Comparison of ENCODE assay signal across 7 mouse cellular contexts in the genomic region with DNA sequence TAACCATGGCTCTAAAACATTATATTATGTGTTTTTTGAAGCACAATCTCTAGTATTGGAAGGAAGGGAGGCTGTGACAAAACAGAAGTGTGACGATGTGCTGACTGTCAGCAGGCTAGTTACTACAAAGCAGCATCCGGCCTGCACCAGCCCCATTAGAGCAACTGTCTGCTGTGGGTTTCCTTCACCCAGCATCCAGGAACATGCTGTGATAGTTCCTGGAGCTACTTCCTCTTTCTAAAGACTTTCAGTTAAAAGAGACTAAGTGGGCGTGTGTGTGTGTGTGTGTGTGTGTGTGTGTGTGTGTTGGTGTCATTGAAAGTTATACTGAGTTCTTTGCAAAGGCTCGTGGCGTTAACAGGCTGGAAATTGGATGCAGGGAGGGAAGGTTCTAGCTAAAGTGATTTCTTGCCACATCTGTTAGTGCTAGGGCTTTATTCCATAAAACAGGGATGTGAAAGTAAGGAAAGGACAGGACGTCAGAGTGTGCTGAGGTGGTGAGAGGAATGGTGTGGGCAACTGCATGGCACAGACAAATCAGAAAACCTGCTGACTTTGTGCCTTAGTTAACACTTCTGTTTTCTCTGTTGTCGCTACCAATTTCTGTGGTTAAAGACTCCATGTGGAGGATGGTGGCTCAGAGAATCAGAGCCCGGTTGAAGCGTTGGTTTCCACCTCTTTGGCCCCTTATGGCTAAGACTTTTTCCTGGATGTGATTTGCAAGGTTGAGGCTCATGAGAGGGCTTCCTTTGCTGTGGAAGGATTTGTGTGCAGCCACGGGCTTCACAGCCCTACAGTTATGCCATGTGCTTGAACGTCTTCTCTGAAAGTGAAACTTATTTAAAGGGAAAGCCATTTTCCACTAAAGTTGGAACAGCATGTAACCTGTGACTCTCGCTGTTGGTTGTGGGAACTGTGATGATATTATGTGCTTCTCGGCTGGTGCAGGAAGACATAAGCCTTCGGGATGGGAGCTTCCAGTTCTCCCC.
DNase-seq lines count a peak whose midpoint lies in the region; ATAC-seq and TF ChIP-seq lines count a peak whose summit lies in the region.

No protein-coding gene starts in this region.

- dilution Hi-C loops in CH12.LX (cut with MboI; ENCODE audit: extremely low pct_ligation_motif_present, extremely low pct_unique_long_range_greater_than_20kb, low sequenced_read_pairs) = no loop called here

- DNase-seq in CH12.LX (ENCODE audit: extremely low read depth) = peak; percentile 84
- DNase-seq in adrenal gland, postnatal 14 days = peak; percentile 18
- peak; percentile 36 for DNase-seq in kidney, postnatal 10 days
- DNase-seq in lung, postnatal 36 days = peak; percentile 74
- peak; percentile 50 for DNase-seq in thymus, adult 2 months
- no peak for DNase-seq in midbrain, embryonic 11.5 days (ENCODE audit: low spot score, missing footprints)
- DNase-seq in hindbrain, postnatal 0 days (ENCODE audit: low spot score) = no peak

- H3K79me2 ChIP-seq in CH12.LX (replicated peaks; ENCODE audit: control insufficient read depth, extremely low read depth, insufficient read depth, poor library complexity, severe bottlenecking) = no peaks in the 10 kb centered on the region

- H3K4me3 ChIP-seq in CH12.LX (replicated peaks in 1 of 3; ENCODE audit: low read depth in 2 of 3, low read length in 2 of 3, poor library complexity in 1 of 3) = no peak overlapping the region
- H3K4me3 ChIP-seq in thymus, adult 2 months (ENCODE audit: control insufficient read depth, insufficient read depth, low read length) = peak overlapping the region; percentile 12; the same call in 1 of the 2 replicates
- no peak overlapping the region for H3K4me3 ChIP-seq in midbrain, embryonic 11.5 days (ENCODE audit: low read depth, low read length)
- H3K4me3 ChIP-seq in hindbrain, postnatal 0 days (ENCODE audit: low read length) = no peak overlapping the region

- TF ChIP-seq RAD21 in CH12.LX (IDR thresholded peaks at IDR 0.05; ENCODE audit: low read depth, low read length) = no peak

- WGBS in thymus, adult 2 months = 5% methylated on average over 14 of the region's 14 CpGs
- WGBS in midbrain, embryonic 11.5 days = 81% methylated on average over 14 of the region's 14 CpGs
- 75% methylated on average over 14 of the region's 14 CpGs for whole genome bisulfite sequencing in hindbrain, postnatal 0 days

- peaks cover 2 to 16% of the 10 kb centered on the region in 2 experiments; a peak in 2 of 4 replicates for H3K4me1 ChIP-seq in CH12.LX (ENCODE audit: control insufficient read depth in 1 of 2, insufficient read depth in 2 of 2)
- H3K4me1 ChIP-seq in thymus, adult 2 months (replicated peaks; ENCODE audit: control insufficient read depth, insufficient read depth, low read length) = peaks cover 6% of the 10 kb centered on the region
- no peaks in the 10 kb centered on the region for H3K4me1 ChIP-seq in midbrain, embryonic 11.5 days (ENCODE audit: control insufficient read depth, insufficient read depth, low read length)
- H3K4me1 ChIP-seq in hindbrain, postnatal 0 days (ENCODE audit: insufficient read depth, low read length) = no peaks in the 10 kb centered on the region

- H3K9ac ChIP-seq in CH12.LX (ENCODE audit: insufficient read depth, low read depth) = no peak overlapping the region
- H3K9ac ChIP-seq in midbrain, embryonic 11.5 days (ENCODE audit: low read length) = no peak overlapping the region
- no peak overlapping the region for H3K9ac ChIP-seq in hindbrain, postnatal 0 days (replicated peaks; ENCODE audit: low read length)

- TF ChIP-seq EP300 in CH12.LX (IDR thresholded peaks at IDR 0.05; ENCODE audit: low read length) = peak; percentile 54

- in situ Hi-C loops in CH12.LX (cut with MboI; ENCODE audit: low pct_ligation_motif_present, low pct_unique_long_range_greater_than_20kb, low sequenced_read_pairs) = no loop called here

- no peak for TF ChIP-seq CTCF in CH12.LX (conservative IDR thresholded peaks at IDR 0.05 in 1 of 2, IDR thresholded peaks at IDR 0.05 in 1 of 2; ENCODE audit: low read depth in 2 of 2, low read length in 2 of 2)
- no peak for TF ChIP-seq CTCF in thymus, adult 2 months (IDR thresholded peaks at IDR 0.05; ENCODE audit: borderline replicate concordance, control insufficient read depth, extremely low read depth, insufficient read depth, low read length, poor library complexity)
- TF ChIP-seq CTCF in hindbrain, postnatal 0 days (IDR thresholded peaks at IDR 0.05; ENCODE audit: low read depth) = no peak

- H3K27ac ChIP-seq in CH12.LX (ENCODE audit: insufficient read depth, low read depth) = no peak overlapping the region
- H3K27ac ChIP-seq in thymus, adult 2 months (ENCODE audit: control insufficient read depth, insufficient read depth, low read length) = no peak overlapping the region
- H3K27ac ChIP-seq in midbrain, embryonic 11.5 days (ENCODE audit: low read depth, low read length) = no peak overlapping the region
- H3K27ac ChIP-seq in hindbrain, postnatal 0 days = no peak overlapping the region

- no peak for ATAC-seq in midbrain, embryonic 11.5 days (ENCODE audit: low FRiP score)
- ATAC-seq in hindbrain, postnatal 0 days = no peak

- no peaks in the 10 kb centered on the region for H3K27me3 ChIP-seq in CH12.LX (replicated peaks)
- no peaks in the 10 kb centered on the region for H3K27me3 ChIP-seq in thymus, adult 2 months (ENCODE audit: control insufficient read depth, insufficient read depth, low read length)
- no peaks in the 10 kb centered on the region for H3K27me3 ChIP-seq in midbrain, embryonic 11.5 days (ENCODE audit: control insufficient read depth, insufficient read depth, low read length)
- no peaks in the 10 kb centered on the region for H3K27me3 ChIP-seq in hindbrain, postnatal 0 days (ENCODE audit: insufficient read depth, low read length)

- H3K36me3 ChIP-seq in CH12.LX (replicated peaks in 1 of 2; ENCODE audit: control insufficient read depth in 1 of 2, insufficient read depth in 1 of 2, low read length in 1 of 2) = no peaks in the 10 kb centered on the region
- H3K36me3 ChIP-seq in thymus, adult 2 months (ENCODE audit: control insufficient read depth, insufficient read depth, low read length) = no peaks in the 10 kb centered on the region
- H3K36me3 ChIP-seq in midbrain, embryonic 11.5 days (ENCODE audit: control insufficient read depth, insufficient read depth, low read length) = no peaks in the 10 kb centered on the region
- H3K36me3 ChIP-seq in hindbrain, postnatal 0 days (ENCODE audit: insufficient read depth, low read length) = no peaks in the 10 kb centered on the region

- H3K4me2 ChIP-seq in CH12.LX (ENCODE audit: insufficient read depth, low read depth, poor library complexity, severe bottlenecking) = peak overlapping the region; percentile 67
- no peak overlapping the region for H3K4me2 ChIP-seq in midbrain, embryonic 11.5 days
- no peak overlapping the region for H3K4me2 ChIP-seq in hindbrain, postnatal 0 days (ENCODE audit: low read depth, low read length)

- TF ChIP-seq POLR2A in CH12.LX (IDR thresholded peaks at IDR 0.05; ENCODE audit: low read depth, low read length) = no peak
- no peak for TF ChIP-seq POLR2A in thymus, adult 2 months (IDR thresholded peaks at IDR 0.05; ENCODE audit: control insufficient read depth, extremely low read depth, insufficient read depth, low read length, poor library complexity)

- no peaks in the 10 kb centered on the region for H3K9me3 ChIP-seq in CH12.LX (replicated peaks; ENCODE audit: low read length)
- H3K9me3 ChIP-seq in midbrain, embryonic 11.5 days (ENCODE audit: control insufficient read depth, low read length) = no peaks in the 10 kb centered on the region
- H3K9me3 ChIP-seq in hindbrain, postnatal 0 days (ENCODE audit: low read length) = no peaks in the 10 kb centered on the region

TF ChIP-seq in CH12.LX, 34 proteins besides CTCF, POLR2A, EP300 and RAD21:
- peak; percentile 41; the same call in 1 of the 2 replicates for TF ChIP-seq ELF1 (IDR thresholded peaks at IDR 0.05; ENCODE audit: low read depth, low read length)
- peak; percentile 71; the same call in 1 of the 2 replicates for TF ChIP-seq MYC (IDR thresholded peaks at IDR 0.05; ENCODE audit: low read depth, low read length)
- 0 out of 2 replicates have a peak, but pooled peaks have one; percentile 24 for TF ChIP-seq IRF4 (IDR thresholded peaks at IDR 0.05; ENCODE audit: low read depth, low read length)
- peak; percentile 88 for TF ChIP-seq MAX (IDR thresholded peaks at IDR 0.05; ENCODE audit: low read length)
- no peak for TF ChIP-seq ZMIZ1 (IDR thresholded peaks at IDR 0.05; ENCODE audit: low read depth, low read length)
- TF ChIP-seq GABPA (IDR thresholded peaks at IDR 0.05; ENCODE audit: insufficient replicate concordance, low read depth, low read length) = no peak
- 0 out of 2 replicates have a peak, but pooled peaks have one; percentile 27 for TF ChIP-seq BHLHE40 (IDR thresholded peaks at IDR 0.05; ENCODE audit: low read depth, low read length)

Comparison
In these comparisons a context has a peak if more than half of its experiments do, and no peak if none do; other contexts are left out.
1. DNase-seq: peak in CH12.LX (single experiment), adrenal gland, postnatal 14 days (single experiment), kidney, postnatal 10 days (single experiment), lung, postnatal 36 days (single experiment) and thymus, adult 2 months (single experiment); none in midbrain, embryonic 11.5 days (single experiment) and hindbrain, postnatal 0 days (single experiment).